Mouse (Mus musculus): Measurements from ENCODE around the gene Cnppd1.
A peak's percentile ranks its signal among the peaks of the same experiment; 100 is the strongest.

Cnppd1 gene

DNA sequence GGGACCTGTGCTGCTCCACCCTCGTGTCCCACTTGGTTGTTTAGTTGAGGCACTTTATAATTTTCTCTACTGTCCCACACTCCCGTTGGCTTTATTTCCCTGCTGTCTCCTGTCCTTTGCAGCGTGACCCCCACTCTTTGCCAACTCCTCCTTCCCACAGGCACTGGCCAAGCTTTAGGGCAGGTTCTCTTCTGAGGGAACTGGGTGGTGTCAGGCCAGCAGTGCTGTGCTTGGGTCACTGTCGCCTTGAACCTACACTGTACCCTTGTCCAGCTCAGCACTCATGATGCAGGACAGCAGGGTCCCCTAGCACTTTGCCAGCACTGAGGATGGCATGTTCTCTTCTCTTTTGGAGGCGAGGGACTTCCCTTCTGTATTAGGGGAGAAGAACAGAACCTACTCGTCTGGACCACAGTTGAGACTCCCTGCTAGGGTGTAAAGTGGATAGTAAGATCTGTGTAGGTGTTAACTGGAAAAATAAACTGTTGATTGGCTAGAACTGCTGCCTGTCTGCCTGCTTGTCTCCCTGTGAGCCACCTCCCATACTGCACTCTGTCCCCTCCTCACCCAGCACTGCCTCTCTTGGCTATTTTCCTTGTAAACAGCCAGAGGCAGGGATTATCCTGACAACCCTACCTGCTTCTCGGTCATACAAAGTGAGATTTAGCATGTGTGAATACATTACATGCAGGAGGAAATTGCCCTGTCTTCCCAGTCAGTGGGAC lies 5.1 kb upstream of the Cnppd1 start:
- no peak for DNase-seq

DNA sequence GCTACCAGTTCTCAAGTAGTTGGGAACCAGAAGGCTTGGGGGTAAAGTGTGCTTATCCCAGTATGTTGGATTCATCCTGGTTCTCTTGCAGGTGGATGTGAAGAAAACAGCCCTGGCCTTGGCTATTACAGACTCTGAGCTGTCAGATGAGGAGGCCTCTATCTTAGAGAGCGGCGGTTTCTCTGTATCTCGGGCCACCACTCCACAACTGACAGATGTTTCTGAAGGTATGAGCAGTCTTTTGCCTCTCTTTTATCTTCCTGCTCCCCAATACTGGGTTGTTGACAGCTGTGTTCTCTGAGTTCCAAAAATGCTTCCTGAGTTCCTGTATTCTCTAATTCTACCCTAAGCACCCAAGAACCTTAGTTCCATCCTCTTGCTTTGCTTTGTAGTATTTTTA lies 3.1 kb upstream of the Cnppd1 start:
- DNase-seq, result no peak

DNA sequence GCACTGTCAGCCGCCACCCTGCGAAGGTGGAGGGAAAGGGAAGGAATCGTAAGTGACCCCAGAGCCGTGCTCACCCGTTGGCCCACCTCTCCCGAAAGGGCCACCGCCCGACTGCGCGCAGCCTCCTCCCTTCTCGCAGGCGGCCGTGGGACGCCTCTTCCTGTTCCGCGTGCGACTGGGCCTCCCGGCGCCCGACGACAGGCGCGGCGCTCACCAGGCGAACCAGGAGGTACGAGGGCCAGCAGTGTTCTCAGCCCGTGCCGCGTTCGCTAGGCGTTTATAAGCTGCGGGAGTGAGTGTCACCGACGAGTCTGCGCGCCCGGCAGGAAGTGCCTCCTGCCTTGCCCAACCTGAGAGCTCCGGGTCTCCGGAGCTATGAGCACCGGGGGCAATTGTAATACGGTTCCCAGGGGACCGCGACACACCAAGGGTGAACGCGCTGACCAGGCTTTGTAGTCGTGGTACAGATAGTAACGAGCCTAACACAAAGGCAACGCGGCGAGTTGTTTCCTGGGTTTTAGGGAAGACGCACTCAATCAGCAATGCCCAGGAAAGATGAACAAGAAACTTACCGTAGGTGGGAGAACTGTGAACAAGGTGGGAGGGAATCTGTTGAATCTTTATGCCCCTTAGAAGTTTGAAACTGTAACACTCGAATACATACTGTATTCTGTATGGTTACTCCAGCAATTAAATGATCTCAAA lies 873 bp downstream of the Cnppd1 start:
- DNase-seq, result peak; percentile 56

DNA sequence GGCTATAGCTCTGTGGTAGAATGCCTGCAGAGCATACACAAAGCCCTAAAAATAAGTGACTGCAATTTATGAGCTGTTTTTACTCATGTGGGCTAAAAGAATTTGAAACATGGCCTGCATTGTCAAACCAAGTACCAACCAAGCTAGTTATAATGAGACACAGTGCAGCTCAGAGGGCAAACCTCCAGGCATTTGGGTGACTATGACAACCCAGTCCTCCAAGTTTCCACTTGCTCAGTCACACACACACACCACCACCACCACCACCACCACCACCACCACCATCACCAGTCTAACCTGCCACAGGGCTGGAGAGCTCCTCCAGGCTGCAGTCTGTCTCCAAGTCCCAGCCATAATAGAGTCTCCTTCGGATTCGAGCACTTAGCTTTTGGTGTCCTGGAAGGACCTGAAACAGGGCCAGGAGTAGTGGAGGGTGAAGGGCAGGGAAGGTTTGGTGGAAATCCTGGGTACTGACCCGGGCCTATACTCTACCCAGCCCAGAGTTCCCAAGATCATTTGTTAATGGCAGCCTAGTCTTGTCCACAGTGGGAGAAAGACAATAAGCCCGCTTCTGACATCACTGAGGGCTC lies 1.8 kb downstream of the Cnppd1 start:
- DNase-seq, result peak; percentile 28

DNA sequence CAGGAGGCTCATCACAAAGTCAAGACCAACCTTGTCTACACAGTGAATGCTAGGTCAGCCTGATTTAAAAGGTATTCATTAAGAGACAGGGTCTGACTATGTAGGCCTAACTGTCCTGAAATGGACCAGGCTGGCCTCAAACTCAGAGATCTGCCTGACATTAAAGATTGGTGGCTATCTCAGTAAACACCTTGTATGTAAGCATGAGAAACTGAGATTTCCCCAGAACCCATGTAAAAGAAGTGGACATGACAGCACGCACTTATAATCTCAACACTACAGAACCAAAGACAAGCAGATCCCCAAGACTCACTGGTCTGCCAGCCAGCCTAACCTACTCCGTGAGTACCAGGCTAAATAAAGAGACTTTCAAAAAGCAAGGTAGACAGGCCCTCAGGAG lies 4.1 kb downstream of the Cnppd1 start:
- DNase-seq, result no peak

DNA sequence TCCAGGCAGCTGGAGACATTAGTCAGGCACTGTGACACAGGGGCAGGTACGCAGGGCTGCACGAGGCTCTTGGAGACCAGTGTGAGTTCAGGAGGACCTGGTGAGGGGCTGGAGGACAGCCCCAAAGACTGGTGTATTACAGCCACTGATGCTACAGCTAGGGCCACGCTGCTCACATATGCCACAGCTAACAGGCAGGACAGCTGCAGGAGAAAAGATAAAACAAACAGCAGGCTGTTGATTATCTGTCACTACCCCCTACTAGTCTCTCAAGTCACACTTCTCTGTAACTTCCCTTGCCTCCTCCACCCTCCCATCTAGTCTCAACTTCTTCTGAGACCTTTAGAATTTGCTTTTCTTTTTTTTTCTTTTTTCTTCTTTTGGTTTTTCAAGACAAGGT lies 5.8 kb downstream of the Cnppd1 start:
- DNase-seq, result no peak

DNA sequence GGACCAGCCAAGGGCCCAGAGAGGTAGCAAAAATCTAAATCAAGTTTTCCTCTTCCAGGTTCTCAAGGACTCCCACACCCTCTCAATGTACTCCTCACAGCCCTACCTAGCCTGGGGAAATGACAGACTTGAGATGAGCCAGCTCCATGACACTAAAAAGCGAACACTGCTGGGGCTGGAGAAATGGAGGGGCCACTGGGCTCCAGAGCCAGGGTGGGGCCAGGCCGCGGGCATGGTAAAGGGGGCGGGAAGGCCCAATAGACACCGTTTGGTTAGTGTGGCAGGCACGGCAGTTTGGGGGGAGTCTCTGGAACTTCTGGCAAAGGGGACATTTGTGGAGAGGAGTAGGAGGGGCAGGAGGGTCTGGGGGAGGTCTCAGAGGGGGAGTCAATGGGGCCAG lies 6.2 kb downstream of the Cnppd1 start:
- no peak for DNase-seq

DNA sequence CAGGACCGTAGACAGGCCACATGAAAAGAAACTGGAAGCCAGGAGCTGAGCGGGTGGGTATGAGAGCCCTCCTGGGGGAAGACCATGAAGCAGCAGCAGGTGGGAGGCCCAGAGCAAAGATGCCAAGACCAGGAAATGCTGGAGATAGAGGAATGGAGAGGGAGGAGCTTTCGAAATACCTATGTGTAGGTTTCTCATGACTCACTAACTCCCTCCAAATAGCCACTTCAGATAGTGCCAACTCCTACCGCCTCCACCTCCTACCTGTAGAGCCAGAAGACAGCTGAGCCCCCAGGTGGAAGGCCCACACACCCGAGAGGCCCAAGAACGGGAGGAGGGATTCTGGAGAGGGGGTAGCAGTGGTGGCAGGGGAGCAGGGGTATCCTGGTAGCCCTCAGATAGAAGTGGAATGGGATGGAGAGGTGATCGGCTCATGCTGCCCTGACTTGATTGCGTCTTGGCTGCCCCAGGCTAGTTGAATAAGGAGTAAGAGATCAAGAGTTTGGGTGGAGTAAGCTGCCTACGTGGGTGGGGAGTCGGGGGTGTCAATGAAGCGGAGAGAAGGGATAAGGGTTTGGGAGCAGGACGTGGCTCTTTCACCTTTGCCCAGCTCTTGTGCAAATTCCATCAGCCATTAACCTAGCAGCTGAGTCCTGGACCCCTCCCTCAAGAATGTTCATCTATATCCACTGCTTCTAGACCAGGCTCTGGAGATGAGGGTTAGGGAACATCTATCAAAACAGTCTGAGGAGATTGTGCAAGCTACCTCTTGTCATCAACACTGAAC lies 8.9 kb downstream of the Cnppd1 start, which contains the start of gene Slc23a3:
TSS of gene Slc23a3 (minus strand) at position 470 of the 787 bp plus-strand sequence.
- no peak for DNase-seq

DNA sequence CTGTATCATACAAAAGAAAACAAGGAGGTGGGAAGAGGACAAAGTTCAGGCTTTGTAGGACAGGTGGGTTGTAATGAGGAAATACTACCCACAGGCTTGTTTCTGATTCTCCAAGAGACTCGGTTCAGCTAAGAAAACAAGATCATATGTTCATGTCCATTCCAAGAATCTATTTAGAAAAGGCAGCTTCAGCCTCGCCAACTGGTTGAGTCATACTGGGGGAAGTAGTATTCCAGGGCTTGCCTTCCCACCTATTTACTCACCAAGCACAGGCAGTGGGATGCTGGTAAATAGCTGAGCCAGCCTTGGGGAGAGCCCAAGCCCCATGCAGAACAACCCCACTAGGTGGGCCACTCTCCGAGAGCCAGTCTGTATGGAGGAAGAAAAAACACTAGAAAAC lies 13.9 kb downstream of the Cnppd1 start:
- DNase-seq, result no peak

DNA sequence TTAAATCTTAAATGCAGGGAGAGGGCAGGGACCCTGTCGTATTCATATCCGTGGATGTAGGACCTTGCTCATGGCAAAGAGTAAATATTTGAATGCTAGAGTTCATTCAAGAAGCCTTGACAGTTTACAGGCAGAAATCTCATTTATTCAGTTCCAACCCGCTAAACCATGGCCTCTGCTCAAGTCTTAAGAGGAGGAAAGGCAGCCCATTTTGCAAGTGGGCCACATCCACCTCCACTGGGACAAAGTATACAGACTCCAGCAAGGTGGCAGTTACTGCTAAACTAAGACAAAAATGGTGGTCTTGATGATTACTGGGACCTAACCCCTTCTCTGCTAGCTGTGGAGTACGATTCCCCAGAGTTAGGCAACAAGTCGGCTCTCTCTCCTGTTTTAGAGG lies 17.1 kb downstream of the Cnppd1 start:
- no peak for DNase-seq

DNA sequence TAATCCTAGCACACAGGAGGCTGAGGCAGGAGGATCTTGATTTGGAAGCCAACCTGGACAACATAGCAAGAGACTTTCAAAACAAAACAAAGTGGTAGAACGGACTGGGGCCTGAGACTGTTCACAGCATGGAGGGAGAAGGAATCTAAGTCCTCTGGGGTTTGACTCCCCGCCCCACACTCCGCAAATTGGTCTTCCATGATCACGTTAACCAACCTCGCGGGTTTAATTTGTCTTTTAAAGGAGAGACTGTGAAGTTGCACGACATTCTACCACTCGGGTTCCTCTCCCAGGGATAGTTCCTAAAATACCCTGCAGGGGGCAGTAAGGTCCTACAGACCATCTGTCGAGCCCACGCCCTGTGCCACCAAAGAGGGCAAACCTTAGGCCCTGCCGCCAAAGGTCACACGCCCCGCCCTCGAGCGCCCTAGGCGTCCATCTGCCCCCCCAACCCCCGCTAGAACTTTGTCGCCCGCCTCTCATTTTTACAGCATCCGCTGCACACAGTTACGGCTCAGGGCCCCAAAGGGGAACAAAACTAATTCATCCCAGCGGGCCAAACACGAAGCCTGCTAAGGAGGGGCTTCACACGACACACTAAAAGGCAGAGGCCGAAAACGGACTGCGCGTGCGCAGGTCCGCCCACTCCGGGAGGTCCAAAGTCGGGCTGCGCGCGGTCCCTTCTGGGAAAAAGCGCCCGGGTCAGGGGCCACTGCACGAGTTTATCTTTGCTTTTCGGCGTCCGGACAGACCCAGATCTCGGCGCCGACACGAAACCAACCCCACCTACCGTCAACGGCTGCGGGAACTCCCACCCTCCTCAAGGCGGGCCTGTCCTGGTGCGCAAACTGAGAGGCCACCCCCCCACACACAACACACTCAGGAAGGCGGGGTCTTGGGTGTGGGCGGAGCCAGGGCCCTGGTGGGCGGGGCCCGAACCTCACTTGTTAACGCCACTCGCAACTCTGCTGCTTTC lies 17.9 kb downstream of the Cnppd1 start, which contains the start of gene Nhej1:
TSS of gene Nhej1 (minus strand) at position 855 of the 976 bp plus-strand sequence.
- DNase-seq, result peak; percentile 92

DNA sequence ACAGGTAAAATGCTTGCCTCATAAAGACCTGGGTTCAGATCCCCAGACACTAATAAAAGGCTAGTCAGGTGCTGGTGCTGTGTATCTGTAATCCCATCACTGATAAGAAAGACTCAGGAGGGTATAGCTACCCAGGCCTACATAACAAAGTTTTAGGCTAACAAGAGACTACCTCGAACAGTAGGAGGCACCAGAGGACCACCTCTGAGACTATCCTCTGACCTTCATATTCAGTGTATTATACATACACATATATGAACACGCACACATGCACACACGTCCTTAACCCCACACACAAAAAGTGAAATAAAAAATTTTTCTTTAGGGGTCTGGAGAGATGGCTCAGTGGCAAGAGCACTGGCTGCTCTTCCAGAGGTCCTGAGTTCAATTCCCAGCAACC lies 20.3 kb downstream of the Cnppd1 start:
- DNase-seq, result no peak

All from cerebellum, adult 11-12 months (tissue).